Mouse (Mus musculus): ENCODE results near the gene Flad1.

Gene Flad1

DNA sequence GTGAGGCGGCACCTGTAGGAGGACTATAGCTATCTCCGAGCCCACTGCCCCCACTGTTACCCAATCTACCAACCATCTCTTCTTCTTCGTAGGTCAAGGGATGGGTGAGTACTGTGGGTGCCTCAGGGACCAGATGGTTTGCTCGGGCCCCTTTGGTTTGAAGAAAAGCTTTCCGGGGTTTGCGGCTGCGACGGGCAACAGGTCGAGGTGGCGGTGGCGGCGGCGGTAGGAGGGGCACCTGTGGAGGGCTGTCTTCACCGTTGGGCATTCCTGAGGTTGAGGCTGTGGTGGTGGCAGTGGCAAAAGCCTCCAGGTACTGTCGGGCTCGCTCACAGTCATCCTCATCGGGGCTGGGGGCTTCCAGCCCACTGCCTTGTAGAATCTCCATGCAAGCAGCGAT is 31.0 kb downstream of the Flad1 start:
- no peak for DNase-seq

GRCm38 (mm10) chr3:89380291-89380690 is 31.4 kb downstream of the Flad1 start:
- DNase-seq: no peak

- peak; percentile 41 for DNase-seq
Measured at GRCm38 (mm10) chr3:89379388-89380131, 32.1 kb downstream of the Flad1 start.

DNA sequence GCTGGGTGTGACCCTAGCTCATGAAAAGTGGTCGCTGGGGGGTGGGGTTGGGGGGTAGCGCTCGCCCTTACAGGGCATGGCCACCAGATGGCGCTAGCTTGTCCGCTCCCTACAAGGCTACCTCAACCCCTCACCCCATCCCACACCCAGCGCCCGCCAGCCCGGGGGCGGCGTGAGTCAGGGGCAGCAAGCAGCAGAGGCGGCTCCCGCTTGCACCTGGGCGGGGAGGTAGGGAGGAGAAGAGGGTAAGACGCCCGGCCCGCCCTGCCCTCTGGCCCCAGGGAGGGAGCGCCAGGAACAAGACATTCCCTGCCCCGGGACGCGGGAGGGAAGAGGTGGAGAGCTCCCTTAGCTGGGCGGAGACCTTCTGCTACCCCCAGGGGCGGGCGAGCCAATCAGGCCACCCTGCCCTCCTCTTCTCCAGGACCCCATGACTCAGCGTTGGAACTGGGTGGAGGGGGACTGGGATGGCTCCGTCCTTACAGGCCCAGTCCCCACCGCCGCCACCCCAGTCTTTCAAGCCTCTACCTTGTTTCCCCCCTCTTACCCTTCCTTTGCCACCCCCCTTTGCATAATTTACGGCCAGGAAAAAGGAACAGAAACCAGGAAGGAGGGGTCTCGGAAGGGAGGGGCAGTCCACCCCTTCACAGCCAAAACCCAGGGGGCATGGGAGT is 33.1 kb downstream of the Flad1 start:
- DNase-seq: peak; percentile 66

- peak; percentile 43 for DNase-seq
Measured at GRCm38 (mm10) chr3:89377831-89378230, 33.8 kb downstream of the Flad1 start.

GRCm38 (mm10) chr3:89373581-89374231 is 38.0 kb downstream of the Flad1 start:
- DNase-seq: no peak

GRCm38 (mm10) chr3:89367338-89367737 is 44.3 kb downstream of the Flad1 start:
- DNase-seq: no peak

GRCm38 (mm10) chr3:89365486-89366414 is 45.9 kb downstream of the Flad1 start:
- DNase-seq: no peak

DNA sequence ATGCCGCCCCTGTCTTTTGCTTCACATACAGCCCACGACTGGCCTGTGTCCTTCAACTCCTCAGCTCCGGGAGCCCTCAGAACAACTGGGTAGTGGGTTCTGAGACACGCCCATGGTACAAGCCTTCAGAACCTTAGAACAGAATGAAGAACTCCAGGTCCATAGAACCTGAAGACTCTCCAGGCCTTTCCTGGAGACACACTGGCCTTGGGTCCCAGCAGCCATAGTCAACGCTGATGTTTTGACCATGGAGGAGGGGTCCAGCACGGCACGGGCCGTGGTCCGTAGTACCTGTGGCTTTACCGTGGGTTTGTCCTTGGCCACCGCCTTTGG is 46.6 kb downstream of the Flad1 start, which contains the start of gene Dcst1:
Dcst1 (minus strand) TSS at position 101 of the 333 bp plus-strand sequence.
- DNase-seq: no peak

DNA sequence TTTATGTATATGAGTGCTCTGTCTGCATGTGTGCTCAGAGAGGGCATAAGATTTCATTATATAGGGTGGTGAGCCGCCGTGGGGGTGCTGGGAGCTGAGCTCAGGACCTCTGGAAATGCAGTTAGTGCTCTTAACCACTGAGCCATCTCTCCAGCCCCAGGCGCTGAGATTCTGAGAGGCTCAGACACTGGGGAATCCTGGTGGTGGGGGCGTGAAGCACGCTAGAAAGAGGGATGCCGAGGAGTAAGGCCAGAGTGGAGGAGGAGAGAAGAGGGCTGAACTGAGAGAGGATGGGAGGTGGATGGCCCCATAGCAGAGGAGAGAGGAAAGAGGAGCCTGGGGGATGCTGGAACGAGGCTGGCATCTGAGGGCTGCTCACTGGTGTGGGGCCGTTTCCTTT is 47.0 kb downstream of the Flad1 start:
- no peak for DNase-seq

- DNase-seq: no peak
Measured at GRCm38 (mm10) chr3:89361675-89362074, 50.0 kb downstream of the Flad1 start, which contains the start of gene Dcst2. Gene Dcst2, plus strand, starts transcription at chr3:89361975.

DNA sequence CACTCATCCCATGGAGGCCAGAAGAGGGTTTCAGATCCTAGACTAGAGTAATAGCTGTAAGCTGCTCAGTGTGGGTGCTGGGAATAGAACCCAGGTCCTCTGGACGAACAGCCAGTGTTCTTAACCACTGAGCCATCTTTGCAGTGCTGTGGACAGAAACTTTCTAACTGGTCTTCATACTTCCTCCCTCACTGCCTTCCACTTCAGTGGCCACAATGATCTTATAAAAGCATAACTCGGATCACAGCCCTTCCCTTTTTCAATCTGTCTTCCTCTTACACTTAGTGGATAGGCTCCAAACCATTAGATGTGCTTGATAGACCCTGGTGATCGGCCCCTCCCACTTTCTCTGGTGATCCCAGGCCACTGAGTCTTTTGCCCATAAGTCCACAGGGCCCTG is 51.4 kb downstream of the Flad1 start:
- no peak for DNase-seq

DNA sequence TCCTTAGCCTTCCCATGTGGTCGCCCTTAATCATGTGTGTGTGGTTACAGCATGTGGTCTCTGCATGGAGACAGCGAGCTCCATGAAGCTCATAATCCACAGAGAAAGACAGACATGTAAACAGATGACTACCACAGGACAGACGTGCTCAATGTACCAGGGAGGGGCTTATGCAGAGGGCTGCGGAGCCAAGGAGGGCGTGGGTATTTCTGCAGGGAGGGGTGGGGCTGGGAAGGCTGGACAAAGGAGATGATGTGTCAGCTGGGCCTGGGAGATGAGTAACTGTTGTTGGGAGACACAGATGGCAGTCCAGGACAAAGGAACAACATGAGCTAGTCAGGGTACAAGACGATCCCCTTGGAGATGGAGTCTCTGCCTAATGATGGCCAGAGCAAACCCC is 52.0 kb downstream of the Flad1 start:
- no peak for DNase-seq

DNA sequence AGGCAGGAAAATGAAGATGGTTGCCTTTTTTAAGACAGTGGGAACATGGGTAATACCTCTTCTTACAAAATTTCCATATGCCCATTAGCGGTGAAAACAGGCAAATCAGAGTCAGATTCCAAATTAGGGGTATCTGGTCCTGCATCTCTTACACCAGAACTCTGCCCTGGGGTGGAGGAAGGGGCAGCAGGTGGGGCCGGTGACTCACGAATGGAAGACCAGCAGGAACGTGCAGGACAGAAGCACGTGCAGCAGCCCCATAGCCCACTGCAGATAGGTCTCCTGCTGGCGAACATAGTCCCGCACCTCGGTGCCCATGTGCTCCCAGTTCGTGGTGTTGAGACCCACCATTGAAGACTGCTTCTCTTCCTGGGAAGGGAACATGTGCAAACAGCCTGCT is 55.6 kb downstream of the Flad1 start:
- no peak for DNase-seq

DNA sequence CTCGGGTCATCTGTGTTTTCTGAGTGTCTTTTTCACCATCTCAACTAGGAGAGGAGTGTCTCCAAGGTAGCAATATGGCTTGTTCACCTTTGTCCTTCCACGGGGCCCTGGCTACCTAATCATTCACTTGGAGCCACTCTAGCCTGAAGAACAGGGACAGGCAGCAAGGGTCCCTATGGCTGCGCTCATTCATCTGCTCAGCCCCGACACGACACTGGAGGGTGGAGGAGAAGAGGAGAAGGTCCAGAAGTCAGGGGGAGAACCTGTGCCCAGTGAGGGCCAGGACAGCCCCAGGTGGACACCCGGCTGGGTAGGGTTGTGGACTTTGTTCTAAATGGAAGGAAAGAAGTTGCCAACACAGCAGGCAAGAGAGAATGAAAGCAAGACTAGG is 56.2 kb downstream of the Flad1 start:
- DNase-seq: no peak

- peak; percentile 84 for DNase-seq
Measured at GRCm38 (mm10) chr3:89354816-89355511, 56.7 kb downstream of the Flad1 start.

GRCm38 (mm10) chr3:89351271-89351670 is 60.4 kb downstream of the Flad1 start:
- peak; percentile 30 for DNase-seq
